ENCODE assay signal across 18 mouse cellular contexts in genomic region chr17:24842631-24843030, GRCm38 (mm10). TPM values are rescaled to one million over a fixed set of nuclear protein-coding genes. Genes with fewer than 3 reads are reported as not detected.
DNase-seq lines count a peak whose midpoint lies in the region; ATAC-seq and TF ChIP-seq lines count a peak whose summit lies in the region.
"Had no signal": no experiment of that assay in that cellular context is flagged by ENCODE, and none has a peak within 500 bp of the region (broad histone marks: within the 10 kb centered on the region; RNA-seq: fewer than 3 reads in every experiment).

No protein-coding gene starts in this region.

- H3K79me2 ChIP-seq in heart, adult 2 months (replicated peaks; ENCODE audit: control insufficient read depth, insufficient read depth, low read length): no peaks in the 10 kb centered on the region

- H3K36me3 ChIP-seq in heart, adult 2 months (ENCODE audit: control insufficient read depth, insufficient read depth, low read length): no peaks in the 10 kb centered on the region
- no peaks in the 10 kb centered on the region for H3K36me3 ChIP-seq in liver, embryonic 11.5 days (ENCODE audit: control insufficient read depth, insufficient read depth, low read length)
- H3K36me3 ChIP-seq: embryonic facial prominence, embryonic 13.5 days; heart, embryonic 15.5 days; hindbrain, embryonic 15.5 days; midbrain, embryonic 12.5 days had no signal

- no peak overlapping the region for H3K4me3 ChIP-seq in heart, adult 2 months
- no peak overlapping the region for H3K4me3 ChIP-seq in liver, embryonic 11.5 days (ENCODE audit: low read depth, low read length)
- H3K4me3 ChIP-seq: embryonic facial prominence, embryonic 13.5 days; forebrain, embryonic 13.5 days; heart, embryonic 15.5 days; hindbrain, embryonic 15.5 days; midbrain, embryonic 12.5 days had no signal

- no peaks in the 10 kb centered on the region for H3K9me3 ChIP-seq in liver, embryonic 11.5 days (ENCODE audit: control insufficient read depth, low read length)
- H3K9me3 ChIP-seq: embryonic facial prominence, embryonic 13.5 days; forebrain, embryonic 13.5 days; heart, embryonic 15.5 days; hindbrain, embryonic 15.5 days; midbrain, embryonic 12.5 days had no signal

- TF ChIP-seq POLR2A in heart, adult 2 months (IDR thresholded peaks at IDR 0.05; ENCODE audit: insufficient read depth, low read depth, low read length): no peak

- no peak for ATAC-seq in liver, embryonic 11.5 days (replicated peaks; ENCODE audit: low FRiP score)
- ATAC-seq in erythroid progenitor cell, adult 5-6 weeks (replicated peaks; ENCODE audit: low FRiP score, poor library complexity, severe bottlenecking): peak; percentile 77
- ATAC-seq: forebrain, embryonic 13.5 days had no signal

- no peak overlapping the region for H3K27ac ChIP-seq in heart, adult 2 months
- H3K27ac ChIP-seq in liver, embryonic 11.5 days (ENCODE audit: low read depth, low read length): no peak overlapping the region
- H3K27ac ChIP-seq: embryonic facial prominence, embryonic 13.5 days; forebrain, embryonic 13.5 days; heart, embryonic 15.5 days; hindbrain, embryonic 15.5 days; midbrain, embryonic 12.5 days had no signal

- intact Hi-C loops in heart, adult 2 months (cut with DNase I): no loop called here
- intact Hi-C loops in heart, postnatal 14 days (cut with DNase I): no loop called here

- no peak overlapping the region for H3K4me2 ChIP-seq in liver, embryonic 11.5 days
- H3K4me2 ChIP-seq: embryonic facial prominence, embryonic 13.5 days; forebrain, embryonic 13.5 days; heart, embryonic 15.5 days; hindbrain, embryonic 15.5 days; midbrain, embryonic 12.5 days had no signal

- H3K4me1 ChIP-seq in heart, adult 2 months (ENCODE audit: control insufficient read depth, insufficient read depth, low read length): no peaks in the 10 kb centered on the region
- no peaks in the 10 kb centered on the region for H3K4me1 ChIP-seq in liver, embryonic 11.5 days (replicated peaks; ENCODE audit: control insufficient read depth, insufficient read depth, low read length)
- H3K4me1 ChIP-seq: embryonic facial prominence, embryonic 13.5 days; forebrain, embryonic 13.5 days; hindbrain, embryonic 15.5 days; midbrain, embryonic 12.5 days had no signal

- TF ChIP-seq EP300 in heart, adult 2 months (IDR thresholded peaks at IDR 0.05; ENCODE audit: insufficient read depth, low read depth, low read length): no peak

- peak; percentile 60 for TF ChIP-seq CTCF in heart, adult 2 months (IDR thresholded peaks at IDR 0.05)

- H3K27me3 ChIP-seq in heart, adult 2 months (ENCODE audit: control insufficient read depth, insufficient read depth, low read length): no peaks in the 10 kb centered on the region
- no peaks in the 10 kb centered on the region for H3K27me3 ChIP-seq in liver, embryonic 11.5 days (replicated peaks; ENCODE audit: control insufficient read depth, insufficient read depth, low read length)

- DNase-seq in heart, adult 2 months: no peak
- no peak for DNase-seq in heart, postnatal 14 days
- peak; percentile 46 for DNase-seq in liver
- no peak for DNase-seq in liver, embryonic 11.5 days (ENCODE audit: low spot score)
- peak; percentile 54 for DNase-seq in 416B (ENCODE audit: low read depth)
- DNase-seq in frontal cortex, postnatal 14 days (ENCODE audit: low spot score in 2 of 2): no peak
- no peak for DNase-seq in cerebellum, postnatal 36 days
- DNase-seq: gastrocnemius, postnatal 14 days; layer of hippocampus, adult 9-11 months; lung, adult 18-20 months had no signal

- 63% methylated on average over 2 of the region's 2 CpGs for WGBS in heart, adult 2 months
- WGBS in liver, embryonic 11.5 days: 46% methylated on average over 2 of the region's 2 CpGs

- H3K9ac ChIP-seq in heart, adult 2 months (ENCODE audit: low read depth, low read length): no peak overlapping the region
- no peak overlapping the region for H3K9ac ChIP-seq in liver, embryonic 11.5 days (ENCODE audit: low read depth, low read length)
- H3K9ac ChIP-seq: embryonic facial prominence, embryonic 13.5 days; forebrain, embryonic 13.5 days; heart, embryonic 15.5 days; hindbrain, embryonic 15.5 days; midbrain, embryonic 12.5 days had no signal

RNA-seq across cellular contexts. Expression of gene Hagh, which starts 2.7 kb away (rescaled TPM):
- 10 to 100 TPM; 85.8 to 89.5 TPM for total RNA-seq in heart, adult 2 months (2021)
- polyA plus RNA-seq in heart, adult 2 months (2012; rRNA removed): 126 and 133 TPM in 2 replicates
- total RNA-seq in heart, postnatal 14 days (2021): 100 to 1,000 TPM; 109 to 122 TPM
- polyA plus RNA-seq in liver, embryonic 11.5 days (2014; fragmentation: Nextera tagmentation; extraction: Ambion mirVana): 53.8 and 56.3 TPM in 2 replicates
- 350 and 357 TPM in 2 replicates for total RNA-seq in erythroid progenitor cell, adult 5-6 weeks (2015; ENCODE audit: low replicate concordance)
- 157 and 279 TPM in 2 replicates for total RNA-seq in erythroid progenitor cell, adult 5-6 weeks (2017; ENCODE audit: low replicate concordance)

RNA-seq across cellular contexts. Expression of gene Fahd1, which starts 7.5 kb away (rescaled TPM):
- 10 to 100 TPM; 80.3 to 81.5 TPM for total RNA-seq in heart, adult 2 months (2021)
- 42.7 and 50.8 TPM in 2 replicates for polyA plus RNA-seq in heart, adult 2 months (2012; rRNA removed)
- 10 to 100 TPM; 70.8 to 78.1 TPM for total RNA-seq in heart, postnatal 14 days (2021)
- 38.3 and 38.6 TPM in 2 replicates for polyA plus RNA-seq in liver, embryonic 11.5 days (2014; fragmentation: Nextera tagmentation; extraction: Ambion mirVana)
- 50.5 and 87.6 TPM in 2 replicates for total RNA-seq in erythroid progenitor cell, adult 5-6 weeks (2015; ENCODE audit: low replicate concordance)
- total RNA-seq in erythroid progenitor cell, adult 5-6 weeks (2017; ENCODE audit: low replicate concordance): 73.2 and 83.4 TPM in 2 replicates

RNA-seq across cellular contexts. Expression of gene Igfals, which starts 23.2 kb away (rescaled TPM):
- 10 to 100 TPM; 11.7 to 12.7 TPM for total RNA-seq in heart, adult 2 months (2021)
- polyA plus RNA-seq in heart, adult 2 months (2012; rRNA removed): 6.4 and 9.2 TPM in 2 replicates
- total RNA-seq in heart, postnatal 14 days (2021): 1 to 10 TPM; 8.3 to 8.4 TPM
- polyA plus RNA-seq in liver, embryonic 11.5 days (2014; fragmentation: Nextera tagmentation; extraction: Ambion mirVana): 4.3 and 4.9 TPM in 2 replicates
- 0.84 TPM in 1 of 2 replicates, not detected in the other for total RNA-seq in erythroid progenitor cell, adult 5-6 weeks (2015; ENCODE audit: low replicate concordance)
- not detected in 2 replicates for total RNA-seq in erythroid progenitor cell, adult 5-6 weeks (2017; ENCODE audit: low replicate concordance)
- total RNA-seq: left cerebral cortex, postnatal 36 days had no signal

RNA-seq across cellular contexts. Expression of gene Meiob, which starts 38.5 kb away (rescaled TPM):
- total RNA-seq in heart, adult 2 months (2021): under 1 TPM; 0.14 to 0.18 TPM
- polyA plus RNA-seq in heart, adult 2 months (2012; rRNA removed): not detected in 2 replicates
- not detected for total RNA-seq in heart, postnatal 14 days (2021)
- 1.9 and 3.0 TPM in 2 replicates for polyA plus RNA-seq in liver, embryonic 11.5 days (2014; fragmentation: Nextera tagmentation; extraction: Ambion mirVana)
- total RNA-seq in erythroid progenitor cell, adult 5-6 weeks (2015; ENCODE audit: low replicate concordance): not detected in 2 replicates
- not detected in 2 replicates for total RNA-seq in erythroid progenitor cell, adult 5-6 weeks (2017; ENCODE audit: low replicate concordance)
- total RNA-seq: gastrocnemius, postnatal 14 days; left cerebral cortex, postnatal 36 days had no signal
- polyA plus RNA-seq: C2C12; embryonic facial prominence, embryonic 13.5 days; forebrain, embryonic 13.5 days; heart, embryonic 15.5 days; hindbrain, embryonic 15.5 days; midbrain, embryonic 12.5 days had no signal

RNA-seq across cellular contexts. Expression of gene Nubp2, which starts 43.5 kb away (rescaled TPM):
- total RNA-seq in heart, adult 2 months (2021): 10 to 100 TPM; 18.2 to 22.7 TPM
- 17.8 and 17.9 TPM in 2 replicates for polyA plus RNA-seq in heart, adult 2 months (2012; rRNA removed)
- 10 to 100 TPM; 19.9 to 21.8 TPM for total RNA-seq in heart, postnatal 14 days (2021)
- 123 and 135 TPM in 2 replicates for polyA plus RNA-seq in liver, embryonic 11.5 days (2014; fragmentation: Nextera tagmentation; extraction: Ambion mirVana)
- total RNA-seq in erythroid progenitor cell, adult 5-6 weeks (2015; ENCODE audit: low replicate concordance): 31.9 and 50.8 TPM in 2 replicates
- total RNA-seq in erythroid progenitor cell, adult 5-6 weeks (2017; ENCODE audit: low replicate concordance): 35.0 and 44.1 TPM in 2 replicates

Comparison
In these comparisons a context has a peak if more than half of its experiments do, and no peak if none do; other contexts are left out.
1. DNase-seq: peak in liver (single experiment) and 416B (single experiment); none in heart, adult 2 months (0 of 2), heart, postnatal 14 days (0 of 2), liver, embryonic 11.5 days (single experiment), frontal cortex, postnatal 14 days (0 of 2) and cerebellum, postnatal 36 days (0 of 2).
2. RNA of gene Igfals, which starts 23.2 kb away (total RNA-seq): 11.7 to 12.7 TPM in heart, adult 2 months and 8.3 to 8.4 TPM in heart, postnatal 14 days; 0.84 TPM in erythroid progenitor cell, adult 5-6 weeks; every median in the first group is over 4 times any median in the second.